In genomic region chr19:24284187-24284586, GRCm38 (mm10) we compare ENCODE assay signal across 10 mouse cellular contexts. TPM values are rescaled to one million over a fixed set of nuclear protein-coding genes. Genes with fewer than 3 reads are reported as not detected.
A peak's percentile ranks its signal among the peaks of the same experiment; 100 is the strongest.
DNase-seq lines count a peak whose midpoint lies in the region; TF ChIP-seq lines count a peak whose summit lies in the region.
"Had no signal": no experiment of that assay in that cellular context is flagged by ENCODE, and none has a peak within 500 bp of the region (broad histone marks: within the 10 kb centered on the region; RNA-seq: fewer than 3 reads in every experiment).

No protein-coding gene starts in this region.

- no peak for TF ChIP-seq POLR2A in testis, adult 2 months (IDR thresholded peaks at IDR 0.05; ENCODE audit: control insufficient read depth, low read depth, low read length)
- no peak for TF ChIP-seq POLR2A in brain, embryonic 14.5 days (IDR thresholded peaks at IDR 0.05; ENCODE audit: borderline replicate concordance, extremely low read depth, insufficient read depth, insufficient read length, poor library complexity, severe bottlenecking)

- peak; percentile 41 for DNase-seq in gastrocnemius, adult 18-20 months (ENCODE audit: low spot score)
- no peak for DNase-seq in gastrocnemius, postnatal 25 days
- DNase-seq in testis, postnatal 14 days (ENCODE audit: low spot score) = no peak
- DNase-seq in brain, embryonic 14.5 days (ENCODE audit: low read depth) = peak; percentile 41
- DNase-seq in induced T-regulatory cell, adult 2 months (ENCODE audit: low read depth) = peak; percentile 87
- DNase-seq in naive thymus-derived CD4-positive, alpha-beta T cell, adult 2 months (ENCODE audit: low read depth) = peak; percentile 83
- no peak for DNase-seq in right cerebral cortex, adult 18-20 months

- no peaks in the 10 kb centered on the region for H3K36me3 ChIP-seq in testis, adult 2 months (ENCODE audit: control insufficient read depth, insufficient read depth, low read length)
- H3K36me3 ChIP-seq: embryonic facial prominence, embryonic 12.5 days; limb, embryonic 15.5 days had no signal

- peak; percentile 78; the same call in 1 of the 2 replicates for TF ChIP-seq CTCF in testis, adult 2 months (IDR thresholded peaks at IDR 0.05; ENCODE audit: control insufficient read depth, insufficient read depth, insufficient replicate concordance, low read depth, low read length)
- peak; percentile 69; the same call in 1 of the 2 replicates for TF ChIP-seq CTCF in brain, embryonic 14.5 days (IDR thresholded peaks at IDR 0.05; ENCODE audit: borderline replicate concordance, extremely low read depth, insufficient read depth, insufficient read length)

- H3K4me1 ChIP-seq in testis, adult 2 months (ENCODE audit: control insufficient read depth, insufficient read depth, low read length) = peaks cover 12% of the 10 kb centered on the region

- no peaks in the 10 kb centered on the region for H3K27me3 ChIP-seq in testis, adult 2 months (ENCODE audit: control insufficient read depth, insufficient read depth, low read length)
- H3K27me3 ChIP-seq: embryonic facial prominence, embryonic 12.5 days; limb, embryonic 15.5 days had no signal

- no peak overlapping the region for H3K27ac ChIP-seq in testis, adult 2 months (ENCODE audit: control insufficient read depth, insufficient read depth, low read depth, low read length)
- H3K27ac ChIP-seq: embryonic facial prominence, embryonic 12.5 days; limb, embryonic 15.5 days had no signal

- H3K4me3 ChIP-seq in testis, adult 2 months (ENCODE audit: control insufficient read depth, low read depth, low read length) = no peak overlapping the region
- H3K4me3 ChIP-seq: embryonic facial prominence, embryonic 12.5 days; limb, embryonic 15.5 days had no signal

RNA-seq across cellular contexts. Expression of gene Fxn, which starts 3.8 kb away (rescaled TPM):
- total RNA-seq in gastrocnemius, adult 18-20 months (2021) = 10 to 100 TPM; 18.0 to 19.2 TPM
- total RNA-seq in gastrocnemius, postnatal 25 days (2021) = 10 to 100 TPM; 19.6 to 20.2 TPM
- 5.1 and 5.6 TPM in 2 replicates for polyA plus RNA-seq in testis, adult 2 months (2012; rRNA removed)
- polyA plus RNA-seq in brain, embryonic 14.5 days (2012; rRNA removed) = 20.7 and 25.3 TPM in 2 replicates

RNA-seq across cellular contexts. Expression of gene Tjp2, which starts 59.4 kb away (rescaled TPM):
- 1 to 10 TPM; 2.9 to 5.2 TPM for total RNA-seq in gastrocnemius, adult 18-20 months (2021)
- 1 to 10 TPM; 4.4 to 4.8 TPM for total RNA-seq in gastrocnemius, postnatal 25 days (2021)
- polyA plus RNA-seq in testis, adult 2 months (2012; rRNA removed) = 19.3 and 19.8 TPM in 2 replicates
- 10.5 and 12.9 TPM in 2 replicates for polyA plus RNA-seq in brain, embryonic 14.5 days (2012; rRNA removed)

Comparison
In these comparisons a context has a peak if more than half of its experiments do, and no peak if none do; other contexts are left out.
1. DNase-seq: peak in gastrocnemius, adult 18-20 months (single experiment), brain, embryonic 14.5 days (single experiment), induced T-regulatory cell, adult 2 months (single experiment) and naive thymus-derived CD4-positive, alpha-beta T cell, adult 2 months (single experiment); none in gastrocnemius, postnatal 25 days (single experiment), testis, postnatal 14 days (single experiment) and right cerebral cortex, adult 18-20 months (single experiment).